Mouse (Mus musculus): Measurements from ENCODE around the gene Odf3l2. TPM values are rescaled to one million over a fixed set of nuclear protein-coding genes. Genes with fewer than 3 reads are reported as not detected.

The Odf3l2 gene
- total and polyA plus RNA-seq, 3 experiments = 0.11 TPM; not detected in 2

- ATAC-seq (ENCODE audit: extremely low read depth, insufficient number of reproducible peaks, low FRiP score, poor library complexity, severe bottlenecking) (no peak), DNase-seq (ENCODE audit: low spot score) (no peak)
- Histone ChIP-seq H3K27me3 (ENCODE audit: insufficient read depth, low read length) (peaks cover 8% of the 10 kb centered on the region; the same call in 1 of the 2 replicates), H3K9me3 (replicated peaks) (no peaks in the 10 kb centered on the region), H3K4me3 (ENCODE audit: low read depth, low read length) (no peak overlapping the region), H3K36me3 (replicated peaks) (no peaks in the 10 kb centered on the region), H3K4me1 (ENCODE audit: insufficient read depth, low read depth, low read length) (0 out of 2 replicates have a peak, but pooled peaks cover 2% of the 10 kb centered on the region)
- no peak for TF ChIP-seq CTCF (IDR thresholded peaks at IDR 0.05; ENCODE audit: low read depth, low read length)
- TF ChIP-seq GATA1 (IDR thresholded peaks at IDR 0.05; ENCODE audit: borderline replicate concordance, low read length) = no peak
- no peak for TF ChIP-seq POLR2AphosphoS5 (IDR thresholded peaks at IDR 0.05; ENCODE audit: insufficient replicate concordance, low read depth, low read length)
- TF ChIP-seq TAL1 (conservative IDR thresholded peaks at IDR 0.05; ENCODE audit: low read depth, low read length) = no peak
- TF ChIP-seq GATA2 (IDR thresholded peaks at IDR 0.05; ENCODE audit: borderline replicate concordance, low read depth, low read length) = no peak
These were observed 48.2 kb downstream of the Odf3l2 start for GRCm38 (mm10) chr10:79597051-79597935.

- Histone ChIP-seq H3K4me3 (ENCODE audit: low read depth, low read length) (no peak overlapping the region), H3K9me3 (replicated peaks) (no peaks in the 10 kb centered on the region), H3K4me1 (ENCODE audit: insufficient read depth, low read depth, low read length) (0 out of 2 replicates have a peak, but pooled peaks cover 2% of the 10 kb centered on the region), H3K27me3 (ENCODE audit: insufficient read depth, low read length) (peaks cover 8% of the 10 kb centered on the region; the same call in 1 of the 2 replicates), H3K36me3 (replicated peaks) (no peaks in the 10 kb centered on the region)
- DNase-seq (ENCODE audit: low spot score) = no peak
- no peak for ATAC-seq (ENCODE audit: extremely low read depth, insufficient number of reproducible peaks, low FRiP score, poor library complexity, severe bottlenecking)
- TF ChIP-seq CTCF (IDR thresholded peaks at IDR 0.05; ENCODE audit: low read depth, low read length) (no peak), TAL1 (conservative IDR thresholded peaks at IDR 0.05; ENCODE audit: low read depth, low read length) (no peak), POLR2AphosphoS5 (IDR thresholded peaks at IDR 0.05; ENCODE audit: insufficient replicate concordance, low read depth, low read length) (no peak), GATA1 (IDR thresholded peaks at IDR 0.05; ENCODE audit: borderline replicate concordance, low read length) (no peak), GATA2 (IDR thresholded peaks at IDR 0.05; ENCODE audit: borderline replicate concordance, low read depth, low read length) (no peak)
These were observed 50.0 kb downstream of the Odf3l2 start for GRCm38 (mm10) chr10:79595590-79595929.

GRCm38 (mm10) chr10:79594872-79595589 is 50.5 kb downstream of the Odf3l2 start:
- TF ChIP-seq CTCF (IDR thresholded peaks at IDR 0.05; ENCODE audit: low read depth, low read length) (0 out of 2 replicates have a peak, but pooled peaks have one; percentile 11), TAL1 (conservative IDR thresholded peaks at IDR 0.05; ENCODE audit: low read depth, low read length) (no peak), POLR2AphosphoS5 (IDR thresholded peaks at IDR 0.05; ENCODE audit: insufficient replicate concordance, low read depth, low read length) (no peak)
- Histone ChIP-seq H3K36me3 (replicated peaks) (no peaks in the 10 kb centered on the region), H3K9me3 (replicated peaks) (no peaks in the 10 kb centered on the region), H3K4me1 (ENCODE audit: insufficient read depth, low read depth, low read length) (0 out of 2 replicates have a peak, but pooled peaks cover 2% of the 10 kb centered on the region), H3K4me3 (ENCODE audit: low read depth, low read length) (no peak overlapping the region), H3K27me3 (ENCODE audit: insufficient read depth, low read length) (peaks cover 8% of the 10 kb centered on the region; the same call in 1 of the 2 replicates)
- DNase-seq (ENCODE audit: low spot score) = peak; percentile 34
- 0 out of 2 replicates have a peak, but pooled peaks have one; percentile 34 for ATAC-seq (ENCODE audit: extremely low read depth, insufficient number of reproducible peaks, low FRiP score, poor library complexity, severe bottlenecking)

- Histone ChIP-seq H3K4me3 (ENCODE audit: low read depth, low read length) (no peak overlapping the region), H3K4me1 (ENCODE audit: insufficient read depth, low read depth, low read length) (0 out of 2 replicates have a peak, but pooled peaks cover 2% of the 10 kb centered on the region), H3K36me3 (replicated peaks) (no peaks in the 10 kb centered on the region), H3K9me3 (replicated peaks) (no peaks in the 10 kb centered on the region), H3K27me3 (ENCODE audit: insufficient read depth, low read length) (peaks cover 8% of the 10 kb centered on the region; the same call in 1 of the 2 replicates)
- ATAC-seq (ENCODE audit: extremely low read depth, insufficient number of reproducible peaks, low FRiP score, poor library complexity, severe bottlenecking) (no peak), DNase-seq (ENCODE audit: low spot score) (no peak)
- no peak for TF ChIP-seq CTCF (IDR thresholded peaks at IDR 0.05; ENCODE audit: low read depth, low read length)
- TF ChIP-seq GATA2 (IDR thresholded peaks at IDR 0.05; ENCODE audit: borderline replicate concordance, low read depth, low read length) = no peak
- TF ChIP-seq GATA1 (IDR thresholded peaks at IDR 0.05; ENCODE audit: borderline replicate concordance, low read length) = no peak
- TF ChIP-seq POLR2AphosphoS5 (IDR thresholded peaks at IDR 0.05; ENCODE audit: insufficient replicate concordance, low read depth, low read length) = no peak
- TF ChIP-seq TAL1 (conservative IDR thresholded peaks at IDR 0.05; ENCODE audit: low read depth, low read length) = no peak
These were observed 51.4 kb downstream of the Odf3l2 start for GRCm38 (mm10) chr10:79594111-79594510.

- no peak overlapping the region for H3K4me3 ChIP-seq (ENCODE audit: low read depth, low read length)
- 0 out of 2 replicates have a peak, but pooled peaks cover 2% of the 10 kb centered on the region for H3K4me1 ChIP-seq (ENCODE audit: insufficient read depth, low read depth, low read length)
- H3K9me3 ChIP-seq (replicated peaks) = no peaks in the 10 kb centered on the region
- peaks cover 7% of the 10 kb centered on the region for H3K27me3 ChIP-seq (ENCODE audit: insufficient read depth, low read length)
- DNase-seq (ENCODE audit: low spot score) (no peak), ATAC-seq (ENCODE audit: extremely low read depth, insufficient number of reproducible peaks, low FRiP score, poor library complexity, severe bottlenecking) (no peak)
- H3K36me3 ChIP-seq (replicated peaks) = no peaks in the 10 kb centered on the region
- TF ChIP-seq CTCF (IDR thresholded peaks at IDR 0.05; ENCODE audit: low read depth, low read length) = no peak
- no peak for TF ChIP-seq GATA1 (IDR thresholded peaks at IDR 0.05; ENCODE audit: borderline replicate concordance, low read length)
- TF ChIP-seq TAL1 (conservative IDR thresholded peaks at IDR 0.05; ENCODE audit: low read depth, low read length) = no peak
- TF ChIP-seq POLR2AphosphoS5 (IDR thresholded peaks at IDR 0.05; ENCODE audit: insufficient replicate concordance, low read depth, low read length) = no peak
- no peak for TF ChIP-seq GATA2 (IDR thresholded peaks at IDR 0.05; ENCODE audit: borderline replicate concordance, low read depth, low read length)
These were observed 54.8 kb downstream of the Odf3l2 start for GRCm38 (mm10) chr10:79590702-79591101.

Other genes with a start within 250 kb of the Odf3l2 start
Only the 20 nearest of the 24 such genes appear.
- gene Vmn2r83, start 177.0 kb downstream of the Odf3l2 start, total RNA-seq (2014; fragmentation: Nextera tagmentation) = not detected in 2 replicates
- 0.05 and 0.06 TPM in 2 replicates for gene Vmn2r83, start 177.0 kb downstream of the Odf3l2 start, total RNA-seq (2017)
- gene Vmn2r83, start 177.0 kb downstream of the Odf3l2 start, polyA plus RNA-seq (2012) = not detected in 2 replicates
- gene Plpp2, start 111.9 kb downstream of the Odf3l2 start, total RNA-seq (2014; fragmentation: Nextera tagmentation) = not detected in 2 replicates
- gene Plpp2, start 111.9 kb downstream of the Odf3l2 start, total RNA-seq (2017) = 0.06 TPM in 1 of 2 replicates, not detected in the other
- 0.21 and 0.23 TPM in 2 replicates for gene Plpp2, start 111.9 kb downstream of the Odf3l2 start, polyA plus RNA-seq (2012)
- not detected in 2 replicates for gene Mier2, start 90.5 kb downstream of the Odf3l2 start, total RNA-seq (2014; fragmentation: Nextera tagmentation)
- not detected in 2 replicates for gene Mier2, start 90.5 kb downstream of the Odf3l2 start, total RNA-seq (2017)
- gene Mier2, start 90.5 kb downstream of the Odf3l2 start, polyA plus RNA-seq (2012) = 0.05 TPM in 1 of 2 replicates, not detected in the other
- not detected in 2 replicates for gene Theg, start 58.4 kb downstream of the Odf3l2 start, total RNA-seq (2014; fragmentation: Nextera tagmentation)
- 0.17 TPM in 1 of 2 replicates, not detected in the other for gene Theg, start 58.4 kb downstream of the Odf3l2 start, total RNA-seq (2017)
- gene Theg, start 58.4 kb downstream of the Odf3l2 start, polyA plus RNA-seq (2012) = not detected in 2 replicates
- not detected in 2 replicates for gene C2cd4c, start 31.7 kb downstream of the Odf3l2 start, total RNA-seq (2014; fragmentation: Nextera tagmentation)
- gene C2cd4c, start 31.7 kb downstream of the Odf3l2 start, total RNA-seq (2017) = 0.06 TPM in 1 of 2 replicates, not detected in the other
- gene C2cd4c, start 31.7 kb downstream of the Odf3l2 start, polyA plus RNA-seq (2012) = not detected in 2 replicates
- not detected in 2 replicates for gene Shc2, start 7.8 kb downstream of the Odf3l2 start, total RNA-seq (2014; fragmentation: Nextera tagmentation)
- gene Shc2, start 7.8 kb downstream of the Odf3l2 start, total RNA-seq (2017) = 0.05 TPM in 1 of 2 replicates, not detected in the other
- not detected in 2 replicates for gene Shc2, start 7.8 kb downstream of the Odf3l2 start, polyA plus RNA-seq (2012)
- gene Madcam1, start 18.8 kb upstream of the Odf3l2 start, total RNA-seq (2014; fragmentation: Nextera tagmentation) = not detected in 2 replicates
- not detected in 2 replicates for gene Madcam1, start 18.8 kb upstream of the Odf3l2 start, total RNA-seq (2017)
- not detected in 2 replicates for gene Madcam1, start 18.8 kb upstream of the Odf3l2 start, polyA plus RNA-seq (2012)
- gene Tpgs1, start 23.6 kb upstream of the Odf3l2 start, total RNA-seq (2014; fragmentation: Nextera tagmentation) = 13.9 and 20.2 TPM in 2 replicates
- 11.6 and 15.5 TPM in 2 replicates for gene Tpgs1, start 23.6 kb upstream of the Odf3l2 start, total RNA-seq (2017)
- gene Tpgs1, start 23.6 kb upstream of the Odf3l2 start, polyA plus RNA-seq (2012) = 78.0 and 91.9 TPM in 2 replicates
- gene Cdc34, start 36.5 kb upstream of the Odf3l2 start, total RNA-seq (2014; fragmentation: Nextera tagmentation) = 81.7 and 86.7 TPM in 2 replicates
- gene Cdc34, start 36.5 kb upstream of the Odf3l2 start, total RNA-seq (2017) = 132 and 136 TPM in 2 replicates
- 492 and 603 TPM in 2 replicates for gene Cdc34, start 36.5 kb upstream of the Odf3l2 start, polyA plus RNA-seq (2012)
- gene Gzmm, start 43.3 kb upstream of the Odf3l2 start, total RNA-seq (2014; fragmentation: Nextera tagmentation) = not detected in 2 replicates
- 0.33 and 0.46 TPM in 2 replicates for gene Gzmm, start 43.3 kb upstream of the Odf3l2 start, total RNA-seq (2017)
- gene Gzmm, start 43.3 kb upstream of the Odf3l2 start, polyA plus RNA-seq (2012) = 0.19 and 0.28 TPM in 2 replicates
- 742 and 832 TPM in 2 replicates for gene Bsg, start 58.8 kb upstream of the Odf3l2 start, total RNA-seq (2014; fragmentation: Nextera tagmentation)
- gene Bsg, start 58.8 kb upstream of the Odf3l2 start, total RNA-seq (2017) = 308 and 330 TPM in 2 replicates
- gene Bsg, start 58.8 kb upstream of the Odf3l2 start, polyA plus RNA-seq (2012) = 872 and 1,137 TPM in 2 replicates
- gene Hcn2, start 70.9 kb upstream of the Odf3l2 start, total RNA-seq (2014; fragmentation: Nextera tagmentation) = 0.29 TPM in 1 of 2 replicates, not detected in the other
- gene Hcn2, start 70.9 kb upstream of the Odf3l2 start, total RNA-seq (2017) = 0.11 and 0.17 TPM in 2 replicates
- gene Hcn2, start 70.9 kb upstream of the Odf3l2 start, polyA plus RNA-seq (2012) = 0.27 and 0.47 TPM in 2 replicates
- 44.5 and 50.5 TPM in 2 replicates for gene Polrmt, start 100.8 kb upstream of the Odf3l2 start, total RNA-seq (2014; fragmentation: Nextera tagmentation)
- 16.7 and 17.1 TPM in 2 replicates for gene Polrmt, start 100.8 kb upstream of the Odf3l2 start, total RNA-seq (2017)
- gene Polrmt, start 100.8 kb upstream of the Odf3l2 start, polyA plus RNA-seq (2012) = 45.3 and 45.5 TPM in 2 replicates
- gene Fgf22, start 109.3 kb upstream of the Odf3l2 start, total RNA-seq (2014; fragmentation: Nextera tagmentation) = not detected in 2 replicates
- 0.44 TPM in 1 of 2 replicates, not detected in the other for gene Fgf22, start 109.3 kb upstream of the Odf3l2 start, total RNA-seq (2017)
- not detected in 2 replicates for gene Fgf22, start 109.3 kb upstream of the Odf3l2 start, polyA plus RNA-seq (2012)
- gene Rnf126, start 121.2 kb upstream of the Odf3l2 start, total RNA-seq (2014; fragmentation: Nextera tagmentation) = 109 and 129 TPM in 2 replicates
- 23.5 and 25.2 TPM in 2 replicates for gene Rnf126, start 121.2 kb upstream of the Odf3l2 start, total RNA-seq (2017)
- 353 and 382 TPM in 2 replicates for gene Rnf126, start 121.2 kb upstream of the Odf3l2 start, polyA plus RNA-seq (2012)
- gene Fstl3, start 131.5 kb upstream of the Odf3l2 start, total RNA-seq (2014; fragmentation: Nextera tagmentation) = not detected in 2 replicates
- 0.12 and 0.22 TPM in 2 replicates for gene Fstl3, start 131.5 kb upstream of the Odf3l2 start, total RNA-seq (2017)
- gene Fstl3, start 131.5 kb upstream of the Odf3l2 start, polyA plus RNA-seq (2012) = 0.05 TPM in 1 of 2 replicates, not detected in the other
- gene Prss57, start 145.2 kb upstream of the Odf3l2 start, total RNA-seq (2014; fragmentation: Nextera tagmentation) = not detected in 2 replicates
- 0.05 TPM in 1 of 2 replicates, not detected in the other for gene Prss57, start 145.2 kb upstream of the Odf3l2 start, total RNA-seq (2017)
- not detected in 2 replicates for gene Prss57, start 145.2 kb upstream of the Odf3l2 start, polyA plus RNA-seq (2012)
- not detected in 2 replicates for gene Palm, start 147.8 kb upstream of the Odf3l2 start, total RNA-seq (2014; fragmentation: Nextera tagmentation)
- gene Palm, start 147.8 kb upstream of the Odf3l2 start, total RNA-seq (2017) = 0.11 and 0.17 TPM in 2 replicates
- gene Palm, start 147.8 kb upstream of the Odf3l2 start, polyA plus RNA-seq (2012) = 0.42 and 0.44 TPM in 2 replicates
- not detected in 2 replicates for gene Misp, start 175.3 kb upstream of the Odf3l2 start, total RNA-seq (2014; fragmentation: Nextera tagmentation)
- gene Misp, start 175.3 kb upstream of the Odf3l2 start, total RNA-seq (2017) = 0.33 TPM in 1 of 2 replicates, not detected in the other
- not detected in 2 replicates for gene Misp, start 175.3 kb upstream of the Odf3l2 start, polyA plus RNA-seq (2012)
- gene Ptbp1, start 208.7 kb upstream of the Odf3l2 start, total RNA-seq (2014; fragmentation: Nextera tagmentation) = 333 and 387 TPM in 2 replicates
- gene Ptbp1, start 208.7 kb upstream of the Odf3l2 start, total RNA-seq (2017) = 168 and 190 TPM in 2 replicates
- gene Ptbp1, start 208.7 kb upstream of the Odf3l2 start, polyA plus RNA-seq (2012) = 1,117 and 1,292 TPM in 2 replicates

Measured in G1E (cell line).